Mouse (Mus musculus) cerebellum, adult 2 months (tissue): ENCODE measurements around the gene Tnni3.

Experiments
- CTCF ChIP-seq: fragments of 200-500 bp; IDR thresholded peaks from 2 replicates; pipeline ENCODE4 v1.5.1; 2011; ENCODE audit warnings: low read depth, mild to moderate bottlenecking, control low read depth, low read length, moderate library complexity, borderline replicate concordance; ENCODE audit not compliant: insufficient read depth
- POLR2A ChIP-seq: fragments of 200-500 bp; IDR thresholded peaks from 2 replicates; pipeline ENCODE4 v1.6.1; 2011; ENCODE audit warnings: low read length, control low read depth, borderline replicate concordance; ENCODE audit not compliant: insufficient read depth

- no peak for TF ChIP-seq CTCF
- no peak for TF ChIP-seq POLR2A
Observed at GRCm38 (mm10) chr7:4492284-4493224, 31.5 kb downstream of the Tnni3 start.
